Mouse (Mus musculus): ENCODE data around the gene Scrt2. TPM values are rescaled to one million over a fixed set of nuclear protein-coding genes. Genes with fewer than 3 reads are reported as not detected.

The Scrt2 gene
- polyA plus RNA-seq, 1 experiment = not detected

- 20% methylated on average over 5 of the region's 5 CpGs for whole genome bisulfite sequencing
- no peak overlapping the region for H3K4me3 ChIP-seq (ENCODE audit: insufficient read depth, low read depth, low read length)
- peaks cover 54% of the 10 kb centered on the region for H3K4me1 ChIP-seq (ENCODE audit: control insufficient read depth, insufficient read depth, low read length)
- peak overlapping the region; percentile 79 for H3K27ac ChIP-seq (ENCODE audit: insufficient read depth, low read depth, low read length)
- no peak for TF ChIP-seq CTCF (IDR thresholded peaks at IDR 0.05; ENCODE audit: insufficient read depth, low read depth, low read length)
- TF ChIP-seq POLR2A (IDR thresholded peaks at IDR 0.05; ENCODE audit: insufficient read depth, low read depth, low read length) = no peak
Observed at GRCm38 (mm10) chr2:152087111-152087510, 5.8 kb downstream of the Scrt2 start.

- Histone ChIP-seq H3K4me1 (ENCODE audit: control insufficient read depth, insufficient read depth, low read length) (peaks cover 44% of the 10 kb centered on the region), H3K27ac (ENCODE audit: insufficient read depth, low read depth, low read length) (no peak overlapping the region), H3K4me3 (ENCODE audit: insufficient read depth, low read depth, low read length) (no peak overlapping the region)
- 5% methylated on average over 4 of the region's 4 CpGs for WGBS
- no peak for TF ChIP-seq POLR2A (IDR thresholded peaks at IDR 0.05; ENCODE audit: insufficient read depth, low read depth, low read length)
- no peak for TF ChIP-seq CTCF (IDR thresholded peaks at IDR 0.05; ENCODE audit: insufficient read depth, low read depth, low read length)
Observed at GRCm38 (mm10) chr2:152089078-152089477, 7.7 kb downstream of the Scrt2 start.

- H3K4me1 ChIP-seq (ENCODE audit: control insufficient read depth, insufficient read depth, low read length) = peaks cover 40% of the 10 kb centered on the region
- TF ChIP-seq CTCF (IDR thresholded peaks at IDR 0.05; ENCODE audit: insufficient read depth, low read depth, low read length) = no peak
- TF ChIP-seq POLR2A (IDR thresholded peaks at IDR 0.05; ENCODE audit: insufficient read depth, low read depth, low read length) = no peak
- no peak overlapping the region for H3K27ac ChIP-seq (ENCODE audit: insufficient read depth, low read depth, low read length)
- 70% methylated on average over 5 of the region's 5 CpGs for WGBS
- no peak overlapping the region for H3K4me3 ChIP-seq (ENCODE audit: insufficient read depth, low read depth, low read length)
Observed at GRCm38 (mm10) chr2:152089581-152089980, 8.3 kb downstream of the Scrt2 start.

- H3K27ac ChIP-seq (ENCODE audit: insufficient read depth, low read depth, low read length) = no peak overlapping the region
- no peak overlapping the region for H3K4me3 ChIP-seq (ENCODE audit: insufficient read depth, low read depth, low read length)
- peaks cover 36% of the 10 kb centered on the region for H3K4me1 ChIP-seq (ENCODE audit: control insufficient read depth, insufficient read depth, low read length)
- WGBS = 94% methylated on average over 5 of the region's 5 CpGs
- TF ChIP-seq POLR2A (IDR thresholded peaks at IDR 0.05; ENCODE audit: insufficient read depth, low read depth, low read length) (no peak), CTCF (IDR thresholded peaks at IDR 0.05; ENCODE audit: insufficient read depth, low read depth, low read length) (no peak)
Observed at GRCm38 (mm10) chr2:152090486-152090885, 9.2 kb downstream of the Scrt2 start.

GRCm38 (mm10) chr2:152091342-152092056 is 10.2 kb downstream of the Scrt2 start:
- 48% methylated on average over 12 of the region's 12 CpGs for WGBS
- TF ChIP-seq POLR2A (IDR thresholded peaks at IDR 0.05; ENCODE audit: insufficient read depth, low read depth, low read length) (no peak), CTCF (IDR thresholded peaks at IDR 0.05; ENCODE audit: insufficient read depth, low read depth, low read length) (no peak)
- no peak overlapping the region for H3K27ac ChIP-seq (ENCODE audit: insufficient read depth, low read depth, low read length)

GRCm38 (mm10) chr2:152092927-152093326 is 11.6 kb downstream of the Scrt2 start:
- no peak overlapping the region for H3K27ac ChIP-seq (ENCODE audit: insufficient read depth, low read depth, low read length)
- TF ChIP-seq CTCF (IDR thresholded peaks at IDR 0.05; ENCODE audit: insufficient read depth, low read depth, low read length) (no peak), POLR2A (IDR thresholded peaks at IDR 0.05; ENCODE audit: insufficient read depth, low read depth, low read length) (no peak)
- H3K4me1 ChIP-seq (ENCODE audit: control insufficient read depth, insufficient read depth, low read length) = peaks cover 20% of the 10 kb centered on the region
- WGBS = 9% methylated on average over 45 of the region's 45 CpGs
- peak overlapping the region; percentile 46 for H3K4me3 ChIP-seq (ENCODE audit: insufficient read depth, low read depth, low read length)

More at GRCm38 (mm10) chr2:152091342-152092056, 10.2 kb downstream of the Scrt2 start:
- Histone ChIP-seq H3K4me1 (ENCODE audit: control insufficient read depth, insufficient read depth, low read length) (peaks cover 34% of the 10 kb centered on the region), H3K4me3 (ENCODE audit: insufficient read depth, low read depth, low read length) (no peak overlapping the region)

- Histone ChIP-seq H3K4me3 (ENCODE audit: insufficient read depth, low read depth, low read length) (peak overlapping the region; percentile 46), H3K4me1 (ENCODE audit: control insufficient read depth, insufficient read depth, low read length) (peaks cover 15% of the 10 kb centered on the region), H3K27ac (ENCODE audit: insufficient read depth, low read depth, low read length) (no peak overlapping the region)
- no peak for TF ChIP-seq CTCF (IDR thresholded peaks at IDR 0.05; ENCODE audit: insufficient read depth, low read depth, low read length)
- no peak for TF ChIP-seq POLR2A (IDR thresholded peaks at IDR 0.05; ENCODE audit: insufficient read depth, low read depth, low read length)
- WGBS = 9% methylated on average over 53 of the region's 60 CpGs
Observed at GRCm38 (mm10) chr2:152093356-152093792, 12.0 kb downstream of the Scrt2 start.

- Histone ChIP-seq H3K4me3 (ENCODE audit: insufficient read depth, low read depth, low read length) (no peak overlapping the region), H3K4me1 (ENCODE audit: control insufficient read depth, insufficient read depth, low read length) (peaks cover 12% of the 10 kb centered on the region), H3K27ac (ENCODE audit: insufficient read depth, low read depth, low read length) (no peak overlapping the region)
- no peak for TF ChIP-seq CTCF (IDR thresholded peaks at IDR 0.05; ENCODE audit: insufficient read depth, low read depth, low read length)
- TF ChIP-seq POLR2A (IDR thresholded peaks at IDR 0.05; ENCODE audit: insufficient read depth, low read depth, low read length) = no peak
- WGBS = 42% methylated on average over 29 of the region's 29 CpGs
Observed at GRCm38 (mm10) chr2:152094856-152095545, 13.7 kb downstream of the Scrt2 start.

GRCm38 (mm10) chr2:152096922-152097321 is 15.6 kb downstream of the Scrt2 start:
- WGBS = 81% methylated on average over 2 of the region's 2 CpGs
- H3K4me3 ChIP-seq (ENCODE audit: insufficient read depth, low read depth, low read length) = no peak overlapping the region
- peaks cover 13% of the 10 kb centered on the region for H3K4me1 ChIP-seq (ENCODE audit: control insufficient read depth, insufficient read depth, low read length)
- no peak for TF ChIP-seq CTCF (IDR thresholded peaks at IDR 0.05; ENCODE audit: insufficient read depth, low read depth, low read length)
- no peak for TF ChIP-seq POLR2A (IDR thresholded peaks at IDR 0.05; ENCODE audit: insufficient read depth, low read depth, low read length)
- no peak overlapping the region for H3K27ac ChIP-seq (ENCODE audit: insufficient read depth, low read depth, low read length)

All from olfactory bulb, adult 2 months (tissue).